Mouse (Mus musculus): ENCODE data around the gene Prkar2a. TPM values are rescaled to one million over a fixed set of nuclear protein-coding genes. Genes with fewer than 3 reads are reported as not detected.

Gene Prkar2a
- polyA plus RNA-seq, 1 experiment from 2014 or later = 28.8 TPM

DNA sequence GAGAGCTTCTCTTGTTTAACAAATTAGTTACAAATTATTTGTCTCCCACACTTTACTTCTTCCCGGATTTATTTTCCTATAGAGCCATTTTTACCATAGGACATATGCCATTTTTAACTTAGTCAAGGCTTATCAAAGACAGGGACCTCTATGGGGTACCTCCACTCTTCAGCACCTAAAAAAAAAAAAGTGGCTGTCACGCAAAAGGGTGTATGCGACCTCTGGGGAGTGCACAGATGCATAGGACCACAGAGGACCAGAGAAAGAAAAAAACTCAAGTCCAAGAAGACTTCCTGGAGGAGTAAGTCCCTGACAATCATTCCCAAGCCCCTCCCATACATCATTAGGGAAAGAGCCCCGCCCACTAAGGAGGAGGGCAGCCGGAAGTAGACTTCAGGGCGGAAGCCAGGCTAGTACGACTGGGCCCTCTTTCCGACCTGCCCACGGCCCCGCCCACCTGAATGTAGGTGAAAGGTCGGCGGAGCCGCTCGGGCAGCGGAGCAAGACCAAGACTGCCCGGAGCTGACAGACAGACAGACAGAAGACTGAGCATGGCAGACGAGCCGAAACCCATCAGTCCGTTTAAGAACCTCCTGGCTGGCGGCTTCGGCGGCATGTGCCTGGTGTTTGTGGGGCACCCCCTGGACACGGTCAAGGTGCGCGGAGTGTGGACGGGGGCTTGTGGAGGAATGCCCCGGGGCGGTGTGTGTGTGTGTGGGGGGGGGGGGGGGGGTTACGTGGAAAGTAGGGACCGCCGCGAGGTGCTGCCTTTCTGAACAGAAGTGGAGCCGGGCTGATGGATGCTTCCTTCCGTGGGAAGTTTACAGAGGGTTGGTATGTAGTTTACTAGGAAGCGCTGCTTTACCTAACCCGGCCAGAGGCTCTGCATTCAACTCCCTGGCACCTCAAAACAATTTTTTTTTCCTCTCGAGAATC is 27.2 kb upstream of the Prkar2a start, which contains the start of gene Slc25a20:
TSS of gene Slc25a20 (plus strand) at position 412 of the 936 bp plus-strand sequence.
- Histone ChIP-seq H3K27me3 (ENCODE audit: control insufficient read depth, insufficient read depth, low read length) (no peaks in the 10 kb centered on the region), H3K36me3 (ENCODE audit: control insufficient read depth, insufficient read depth, low read length) (no peaks in the 10 kb centered on the region), H3K9ac (ENCODE audit: low read depth, low read length) (peak within 1 kb of the TSS; percentile 63), H3K27ac (ENCODE audit: low read depth, low read length) (no peak within 1 kb of the TSS), H3K4me3 (ENCODE audit: low read length) (peak within 1 kb of the TSS; percentile 74), H3K9me3 (ENCODE audit: control insufficient read depth, low read length) (no peaks in the 10 kb centered on the region), H3K4me1 (ENCODE audit: control insufficient read depth, insufficient read depth, low read length) (no peaks in the 10 kb centered on the region), H3K4me2 (replicated peaks; ENCODE audit: low read depth, low read length) (peak within 1 kb of the TSS; percentile 76)
- WGBS = 2% methylated on average over 37 of the region's 37 CpGs
- peak; percentile 94 for ATAC-seq (ENCODE audit: low FRiP score, low TSS enrichment)

DNA sequence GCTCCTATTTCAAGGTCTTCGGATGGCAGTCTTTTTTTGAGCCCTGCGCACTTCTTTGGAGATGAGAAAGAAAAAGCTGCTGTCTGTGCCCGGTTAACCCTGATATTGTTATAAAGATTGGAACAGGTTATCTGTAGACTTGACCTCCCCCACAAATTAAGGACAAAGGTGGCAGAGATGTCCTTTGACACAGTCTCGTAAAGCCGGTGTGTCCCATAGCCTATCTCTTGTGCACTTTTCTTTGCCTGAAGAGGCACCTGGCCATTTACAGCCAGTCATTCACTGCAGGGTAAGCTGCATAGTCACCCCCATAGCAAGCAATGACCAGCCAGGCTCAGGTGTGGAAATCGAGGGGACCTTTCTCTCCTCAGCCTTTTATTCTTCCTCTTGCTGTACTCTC is 26.5 kb upstream of the Prkar2a start:
- H3K27me3 ChIP-seq (ENCODE audit: control insufficient read depth, insufficient read depth, low read length) = no peaks in the 10 kb centered on the region
- peak overlapping the region; percentile 63; the same call in 1 of the 2 replicates for H3K9ac ChIP-seq (ENCODE audit: low read depth, low read length)
- ATAC-seq (ENCODE audit: low FRiP score, low TSS enrichment) = no peak
- 39% methylated on average over 6 of the region's 6 CpGs for WGBS
- no peaks in the 10 kb centered on the region for H3K4me1 ChIP-seq (ENCODE audit: control insufficient read depth, insufficient read depth, low read length)
- H3K36me3 ChIP-seq (ENCODE audit: control insufficient read depth, insufficient read depth, low read length) = no peaks in the 10 kb centered on the region
- H3K4me3 ChIP-seq (ENCODE audit: low read length) = peak overlapping the region; percentile 74
- peak overlapping the region; percentile 76 for H3K4me2 ChIP-seq (replicated peaks; ENCODE audit: low read depth, low read length)
- H3K9me3 ChIP-seq (ENCODE audit: control insufficient read depth, low read length) = no peaks in the 10 kb centered on the region
- no peak overlapping the region for H3K27ac ChIP-seq (ENCODE audit: low read depth, low read length)

DNA sequence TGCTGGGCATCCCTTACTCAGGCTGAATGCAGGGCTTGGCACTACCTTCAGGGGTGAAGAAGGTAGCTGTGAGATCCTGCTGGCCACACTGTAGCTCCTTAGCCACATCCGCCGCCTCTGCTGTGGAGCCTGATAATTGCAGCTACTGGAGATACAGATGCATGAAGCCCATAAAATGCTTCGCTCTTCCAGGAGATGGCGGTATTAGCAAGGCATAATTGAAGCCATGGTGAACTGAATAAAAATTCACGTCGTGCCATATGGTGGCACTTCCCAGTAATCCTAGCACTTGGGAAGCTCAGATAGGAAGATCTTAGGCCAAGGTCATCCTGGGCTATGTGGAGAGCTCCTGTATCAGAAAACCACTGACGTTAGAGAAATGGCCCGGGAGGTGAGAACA is 19.2 kb upstream of the Prkar2a start:
- ATAC-seq (ENCODE audit: low FRiP score, low TSS enrichment) = no peak
- no peaks in the 10 kb centered on the region for H3K4me1 ChIP-seq (ENCODE audit: control insufficient read depth, insufficient read depth, low read length)
- no peak overlapping the region for H3K27ac ChIP-seq (ENCODE audit: low read depth, low read length)
- H3K4me3 ChIP-seq (ENCODE audit: low read length) = no peak overlapping the region
- H3K27me3 ChIP-seq (ENCODE audit: control insufficient read depth, insufficient read depth, low read length) = no peaks in the 10 kb centered on the region
- H3K9ac ChIP-seq (ENCODE audit: low read depth, low read length) = no peak overlapping the region
- H3K4me2 ChIP-seq (replicated peaks; ENCODE audit: low read depth, low read length) = no peak overlapping the region
- WGBS = 63% methylated on average over 8 of the region's 8 CpGs
- no peaks in the 10 kb centered on the region; the same call in 1 of the 2 replicates for H3K9me3 ChIP-seq (ENCODE audit: control insufficient read depth, low read length)
- H3K36me3 ChIP-seq (ENCODE audit: control insufficient read depth, insufficient read depth, low read length) = peaks cover 13% of the 10 kb centered on the region

DNA sequence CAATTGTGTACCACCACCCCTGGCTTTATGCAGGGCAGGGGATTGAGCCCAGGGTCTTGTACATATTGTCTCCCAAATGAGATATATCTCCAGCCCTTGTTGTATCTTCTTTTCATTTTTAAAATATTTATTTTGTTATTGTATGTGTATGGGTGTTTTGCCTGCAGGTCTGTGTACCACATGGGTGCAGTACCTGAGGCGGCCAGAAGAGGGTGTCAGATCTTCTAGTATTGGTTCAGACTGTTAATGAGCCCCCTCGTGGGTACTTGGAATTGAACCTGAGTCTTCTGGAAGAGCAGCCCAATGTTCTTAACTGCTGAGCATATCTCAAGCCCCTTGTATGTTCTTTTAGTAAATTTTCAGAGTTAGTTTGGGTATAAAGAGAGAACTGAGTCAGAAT is 16.0 kb upstream of the Prkar2a start:
- Histone ChIP-seq H3K36me3 (ENCODE audit: control insufficient read depth, insufficient read depth, low read length) (peaks cover 16% of the 10 kb centered on the region), H3K4me2 (replicated peaks; ENCODE audit: low read depth, low read length) (no peak overlapping the region), H3K4me1 (ENCODE audit: control insufficient read depth, insufficient read depth, low read length) (no peaks in the 10 kb centered on the region), H3K9me3 (ENCODE audit: control insufficient read depth, low read length) (no peaks in the 10 kb centered on the region; the same call in 1 of the 2 replicates), H3K9ac (ENCODE audit: low read depth, low read length) (no peak overlapping the region), H3K27ac (ENCODE audit: low read depth, low read length) (no peak overlapping the region), H3K27me3 (ENCODE audit: control insufficient read depth, insufficient read depth, low read length) (no peaks in the 10 kb centered on the region), H3K4me3 (ENCODE audit: low read length) (no peak overlapping the region)
- ATAC-seq (ENCODE audit: low FRiP score, low TSS enrichment) = no peak
- WGBS = 51% methylated on average over 2 of the region's 2 CpGs

DNA sequence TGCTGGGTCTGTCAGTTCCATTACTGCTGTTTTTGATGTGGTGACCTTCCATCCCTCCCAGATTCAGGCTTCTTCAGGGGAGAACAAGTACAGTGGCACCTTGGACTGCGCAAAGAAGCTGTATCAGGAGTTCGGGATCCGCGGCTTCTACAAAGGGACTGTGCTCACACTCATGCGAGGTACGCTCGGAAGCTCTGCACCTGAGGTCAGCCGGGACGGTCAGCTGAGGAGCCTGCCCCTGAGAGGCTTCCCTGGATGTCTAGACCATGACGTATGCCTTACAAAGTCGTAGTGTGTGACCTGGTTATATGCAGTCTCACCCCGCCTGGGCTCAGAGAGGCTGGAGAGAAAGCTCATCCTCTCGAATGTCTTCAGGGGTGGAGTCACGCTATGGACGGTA is 9.1 kb upstream of the Prkar2a start:
- Histone ChIP-seq H3K27ac (ENCODE audit: low read depth, low read length) (no peak overlapping the region), H3K4me2 (replicated peaks; ENCODE audit: low read depth, low read length) (no peak overlapping the region), H3K36me3 (ENCODE audit: control insufficient read depth, insufficient read depth, low read length) (peaks cover 8% of the 10 kb centered on the region; the same call in 1 of the 2 replicates), H3K4me3 (ENCODE audit: low read length) (no peak overlapping the region), H3K9me3 (ENCODE audit: control insufficient read depth, low read length) (no peaks in the 10 kb centered on the region), H3K27me3 (ENCODE audit: control insufficient read depth, insufficient read depth, low read length) (no peaks in the 10 kb centered on the region), H3K4me1 (ENCODE audit: control insufficient read depth, insufficient read depth, low read length) (no peaks in the 10 kb centered on the region), H3K9ac (ENCODE audit: low read depth, low read length) (no peak overlapping the region)
- 87% methylated on average over 15 of the region's 15 CpGs for WGBS
- no peak for ATAC-seq (ENCODE audit: low FRiP score, low TSS enrichment)

- 23% methylated on average over 4 of the region's 4 CpGs for WGBS
- ATAC-seq (ENCODE audit: low FRiP score, low TSS enrichment) = no peak
- Histone ChIP-seq H3K9ac (ENCODE audit: low read depth, low read length) (no peak overlapping the region), H3K9me3 (ENCODE audit: control insufficient read depth, low read length) (no peaks in the 10 kb centered on the region), H3K4me2 (replicated peaks; ENCODE audit: low read depth, low read length) (no peak overlapping the region), H3K4me1 (ENCODE audit: control insufficient read depth, insufficient read depth, low read length) (no peaks in the 10 kb centered on the region), H3K36me3 (ENCODE audit: control insufficient read depth, insufficient read depth, low read length) (no peaks in the 10 kb centered on the region; the same call in 1 of the 2 replicates), H3K27ac (ENCODE audit: low read depth, low read length) (no peak overlapping the region), H3K4me3 (ENCODE audit: low read length) (no peak overlapping the region), H3K27me3 (ENCODE audit: control insufficient read depth, insufficient read depth, low read length) (no peaks in the 10 kb centered on the region)
These were observed 2.6 kb upstream of the Prkar2a start for GRCm38 (mm10) chr9:108686475-108686887.

DNA sequence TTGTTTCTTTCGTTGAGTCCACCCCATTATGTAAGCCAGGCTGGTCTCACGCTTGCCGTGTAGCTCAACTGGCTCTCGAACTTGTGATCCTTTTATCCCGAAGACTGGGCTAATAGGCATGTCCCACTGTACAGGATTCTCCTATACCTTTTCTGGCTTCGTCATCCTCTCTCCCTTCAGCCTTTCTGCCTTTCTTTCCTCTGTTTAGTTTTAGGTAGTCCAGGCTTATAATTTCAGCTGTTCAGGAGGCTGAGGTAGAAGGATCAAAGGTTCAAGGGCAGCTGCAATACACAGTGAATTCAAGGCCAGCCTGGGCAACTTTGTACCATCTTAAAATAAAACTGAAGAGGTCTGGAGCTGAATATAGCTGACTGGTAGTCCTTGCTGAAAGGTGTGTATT is 1.9 kb upstream of the Prkar2a start:
- H3K9me3 ChIP-seq (ENCODE audit: control insufficient read depth, low read length) = no peaks in the 10 kb centered on the region
- H3K4me1 ChIP-seq (ENCODE audit: control insufficient read depth, insufficient read depth, low read length) = no peaks in the 10 kb centered on the region
- H3K9ac ChIP-seq (ENCODE audit: low read depth, low read length) = no peak overlapping the region
- H3K4me2 ChIP-seq (replicated peaks; ENCODE audit: low read depth, low read length) = no peak overlapping the region
- no peak for ATAC-seq (ENCODE audit: low FRiP score, low TSS enrichment)
- 77% methylated on average over 6 of the region's 6 CpGs for WGBS
- H3K27ac ChIP-seq (ENCODE audit: low read depth, low read length) = no peak overlapping the region
- H3K4me3 ChIP-seq (ENCODE audit: low read length) = no peak overlapping the region
- H3K36me3 ChIP-seq (ENCODE audit: control insufficient read depth, insufficient read depth, low read length) = no peaks in the 10 kb centered on the region; the same call in 1 of the 2 replicates
- no peaks in the 10 kb centered on the region for H3K27me3 ChIP-seq (ENCODE audit: control insufficient read depth, insufficient read depth, low read length)

DNA sequence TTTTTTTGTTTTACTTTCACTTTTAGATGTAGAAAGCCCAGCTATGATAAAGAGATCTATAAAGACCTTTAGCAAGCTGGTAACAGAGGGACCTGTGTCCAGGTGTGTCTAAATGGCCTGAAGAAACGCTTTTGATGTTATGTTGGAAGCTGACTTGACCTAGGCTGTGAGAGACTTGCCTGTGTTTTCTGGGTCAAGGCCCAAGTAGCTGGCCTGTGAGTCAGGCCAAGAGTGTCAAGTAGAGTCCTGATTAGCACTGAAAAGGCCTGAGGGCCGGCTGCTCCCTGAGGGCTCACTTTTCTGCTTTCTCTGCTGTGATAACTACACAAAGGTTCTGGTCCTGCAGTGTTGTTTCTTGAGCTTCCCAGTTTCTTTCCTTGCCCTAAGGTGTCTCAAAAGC is 1.4 kb upstream of the Prkar2a start:
- H3K27me3 ChIP-seq (ENCODE audit: control insufficient read depth, insufficient read depth, low read length) = no peaks in the 10 kb centered on the region
- no peaks in the 10 kb centered on the region for H3K9me3 ChIP-seq (ENCODE audit: control insufficient read depth, low read length)
- ATAC-seq (ENCODE audit: low FRiP score, low TSS enrichment) = no peak
- no peak overlapping the region for H3K4me2 ChIP-seq (replicated peaks; ENCODE audit: low read depth, low read length)
- WGBS = 63% methylated on average over 2 of the region's 2 CpGs
- no peak overlapping the region for H3K9ac ChIP-seq (ENCODE audit: low read depth, low read length)
- H3K36me3 ChIP-seq (ENCODE audit: control insufficient read depth, insufficient read depth, low read length) = no peaks in the 10 kb centered on the region
- no peaks in the 10 kb centered on the region for H3K4me1 ChIP-seq (ENCODE audit: control insufficient read depth, insufficient read depth, low read length)
- H3K27ac ChIP-seq (ENCODE audit: low read depth, low read length) = no peak overlapping the region
- no peak overlapping the region for H3K4me3 ChIP-seq (ENCODE audit: low read length)

GRCm38 (mm10) chr9:108688451-108688850 is 663 bp upstream of the Prkar2a start:
- H3K36me3 ChIP-seq (ENCODE audit: control insufficient read depth, insufficient read depth, low read length) = no peaks in the 10 kb centered on the region
- no peaks in the 10 kb centered on the region for H3K4me1 ChIP-seq (ENCODE audit: control insufficient read depth, insufficient read depth, low read length)
- no peaks in the 10 kb centered on the region for H3K9me3 ChIP-seq (ENCODE audit: control insufficient read depth, low read length)
- no peak overlapping the region for H3K4me2 ChIP-seq (replicated peaks; ENCODE audit: low read depth, low read length)
- no peaks in the 10 kb centered on the region for H3K27me3 ChIP-seq (ENCODE audit: control insufficient read depth, insufficient read depth, low read length)
- no peak overlapping the region for H3K4me3 ChIP-seq (ENCODE audit: low read length)
- no peak overlapping the region for H3K9ac ChIP-seq (ENCODE audit: low read depth, low read length)
- no peak overlapping the region for H3K27ac ChIP-seq (ENCODE audit: low read depth, low read length)
- 87% methylated on average over 9 of the region's 9 CpGs for WGBS
- no peak for ATAC-seq (ENCODE audit: low FRiP score, low TSS enrichment)

All from kidney, embryonic 14.5 days (tissue).